ENCODE assay signal across 9 mouse cellular contexts in the genomic region with DNA sequence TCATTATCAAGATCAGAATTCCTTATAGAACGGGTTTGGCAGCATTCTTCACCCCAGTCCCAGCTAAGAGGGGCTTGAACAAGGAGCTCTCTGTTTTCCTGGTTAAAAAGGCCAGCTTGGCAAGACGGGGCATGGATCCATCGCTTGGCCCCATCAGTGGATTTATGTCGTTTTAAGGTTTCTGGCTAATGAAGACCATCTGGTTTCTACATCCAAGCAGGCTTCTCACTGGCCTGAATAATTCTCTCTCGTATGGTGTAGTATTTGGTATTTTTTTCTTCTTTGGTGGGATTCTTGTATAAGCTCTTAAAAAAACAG. TPM values are rescaled to one million over a fixed set of nuclear protein-coding genes. Genes with fewer than 3 reads are reported as not detected.
DNase-seq lines count a peak whose midpoint lies in the region; ATAC-seq and TF ChIP-seq lines count a peak whose summit lies in the region.
"Had no signal": no experiment of that assay in that cellular context is flagged by ENCODE, and none has a peak within 500 bp of the region (broad histone marks: within the 10 kb centered on the region; RNA-seq: fewer than 3 reads in every experiment).

No protein-coding gene starts in this region.

- H3K9ac ChIP-seq in kidney, postnatal 0 days (ENCODE audit: low read depth, low read length), result no peak overlapping the region
- H3K9ac ChIP-seq in embryonic facial prominence, embryonic 13.5 days, result no peak overlapping the region
- no peak overlapping the region for H3K9ac ChIP-seq in limb, embryonic 12.5 days (replicated peaks)

- H3K4me3 ChIP-seq in kidney, postnatal 0 days (replicated peaks; ENCODE audit: low read depth, low read length), result no peak overlapping the region
- H3K4me3 ChIP-seq in embryonic facial prominence, embryonic 13.5 days, result no peak overlapping the region
- H3K4me3 ChIP-seq in limb, embryonic 12.5 days (replicated peaks), result no peak overlapping the region

- peak; percentile 67 for DNase-seq in kidney, postnatal 0 days (ENCODE audit: low spot score)
- no peak for DNase-seq in kidney, postnatal 10 days
- DNase-seq in cerebellum, adult 11-12 months, result peak; percentile 51
- no peak for DNase-seq in gastrocnemius, adult 18-20 months (ENCODE audit: low spot score)
- no peak for DNase-seq in adrenal gland, postnatal 10 days
- no peak for DNase-seq in urinary bladder, postnatal 14 days (ENCODE audit: low spot score)
- DNase-seq: kidney, postnatal 14 days had no signal

- 21% methylated on average over 5 of the region's 5 CpGs for WGBS in kidney, postnatal 0 days
- 5% methylated on average over 5 of the region's 5 CpGs for WGBS in embryonic facial prominence, embryonic 13.5 days
- WGBS in limb, embryonic 12.5 days, result 3% methylated on average over 5 of the region's 5 CpGs

- H3K27ac ChIP-seq in kidney, postnatal 0 days, result peak overlapping the region; percentile 80
- peak overlapping the region; percentile 91 for H3K27ac ChIP-seq in embryonic facial prominence, embryonic 13.5 days
- peak overlapping the region; percentile 84 for H3K27ac ChIP-seq in limb, embryonic 12.5 days

- TF ChIP-seq CTCF in kidney, postnatal 0 days (IDR thresholded peaks at IDR 0.05; ENCODE audit: low read depth), result no peak

- no peaks in the 10 kb centered on the region for H3K36me3 ChIP-seq in kidney, postnatal 0 days (ENCODE audit: insufficient read depth, low read length)
- no peaks in the 10 kb centered on the region for H3K36me3 ChIP-seq in embryonic facial prominence, embryonic 13.5 days
- no peaks in the 10 kb centered on the region for H3K36me3 ChIP-seq in limb, embryonic 12.5 days

- H3K9me3 ChIP-seq in kidney, postnatal 0 days (replicated peaks; ENCODE audit: low read length), result no peaks in the 10 kb centered on the region
- H3K9me3 ChIP-seq in embryonic facial prominence, embryonic 13.5 days, result no peaks in the 10 kb centered on the region
- H3K9me3 ChIP-seq in limb, embryonic 12.5 days, result no peaks in the 10 kb centered on the region

- H3K4me2 ChIP-seq in kidney, postnatal 0 days (ENCODE audit: low read length), result no peak overlapping the region
- peak overlapping the region; percentile 32 for H3K4me2 ChIP-seq in embryonic facial prominence, embryonic 13.5 days
- peak overlapping the region; percentile 26; the same call in 1 of the 2 replicates for H3K4me2 ChIP-seq in limb, embryonic 12.5 days

- 0 out of 2 replicates have a peak, but pooled peaks have one; percentile 14 for ATAC-seq in kidney, postnatal 0 days (replicated peaks; ENCODE audit: low FRiP score, low read depth)
- peak; percentile 87 for ATAC-seq in embryonic facial prominence, embryonic 13.5 days (ENCODE audit: insufficient number of reproducible peaks, insufficient read depth, low FRiP score, low TSS enrichment, low read depth)
- peak; percentile 35; the same call in 1 of the 2 replicates for ATAC-seq in limb, embryonic 12.5 days (ENCODE audit: insufficient number of reproducible peaks, insufficient read depth, low FRiP score, low TSS enrichment, low read depth)

- peaks cover 29% of the 10 kb centered on the region for H3K4me1 ChIP-seq in kidney, postnatal 0 days (replicated peaks; ENCODE audit: insufficient read depth, low read length)
- peaks cover 59% of the 10 kb centered on the region for H3K4me1 ChIP-seq in embryonic facial prominence, embryonic 13.5 days
- H3K4me1 ChIP-seq in limb, embryonic 12.5 days (replicated peaks), result peaks cover 53% of the 10 kb centered on the region

- no peaks in the 10 kb centered on the region for H3K27me3 ChIP-seq in kidney, postnatal 0 days (ENCODE audit: insufficient read depth, low read length)
- no peaks in the 10 kb centered on the region for H3K27me3 ChIP-seq in embryonic facial prominence, embryonic 13.5 days
- no peaks in the 10 kb centered on the region for H3K27me3 ChIP-seq in limb, embryonic 12.5 days

RNA-seq across cellular contexts. Expression of gene App, which starts 45.3 kb away (rescaled TPM):
- polyA plus RNA-seq in kidney, postnatal 0 days (2015; fragmentation: Nextera tagmentation; extraction: Ambion mirVana), result 360 and 361 TPM in 2 replicates
- 197 and 260 TPM in 2 replicates for polyA plus RNA-seq in embryonic facial prominence, embryonic 13.5 days (2015; fragmentation: Nextera tagmentation; extraction: Ambion mirVana)
- 122 and 134 TPM in 2 replicates for polyA plus RNA-seq in limb, embryonic 12.5 days (2016; fragmentation: Nextera tagmentation; extraction: Ambion mirVana)
- 10 to 100 TPM; 68.7 to 96.8 TPM for total RNA-seq in gastrocnemius, adult 18-20 months (2021)
- total RNA-seq in adrenal gland, postnatal 10 days (2021), result 100 to 1,000 TPM; 290 to 292 TPM

Comparison
In these comparisons a context has a peak if more than half of its experiments do, and no peak if none do; other contexts are left out.
1. DNase-seq: peak in kidney, postnatal 0 days (single experiment) and cerebellum, adult 11-12 months (single experiment); none in kidney, postnatal 10 days (single experiment), gastrocnemius, adult 18-20 months (single experiment), adrenal gland, postnatal 10 days (single experiment) and urinary bladder, postnatal 14 days (single experiment).
2. ATAC-seq: peak in every context shown above with its lines; median percentile 87 in embryonic facial prominence, embryonic 13.5 days; 35 in limb, embryonic 12.5 days; 14 in kidney, postnatal 0 days.
3. Peak in every context shown above with its lines, with median percentiles within 50 percentile points of each other: H3K27ac ChIP-seq.